Mouse (Mus musculus): ENCODE measurements around the gene Gm20388.

GRCm38 (mm10) chr8:120051908-120052307 is 141.3 kb downstream of the Gm20388 start:
- no peak for TF ChIP-seq CTCF (IDR thresholded peaks at IDR 0.05; ENCODE audit: insufficient read depth, low read depth, low read length)
- TF ChIP-seq POLR2A (IDR thresholded peaks at IDR 0.05; ENCODE audit: insufficient read depth, low read depth, low read length), result no peak

Measured in olfactory bulb, adult 2 months (tissue).